Mouse (Mus musculus) neural tube, embryonic 12.5 days (tissue): ENCODE data around the gene Esrra. TPM values are rescaled to one million over a fixed set of nuclear protein-coding genes. Genes with fewer than 3 reads are reported as not detected.
"Not testable (repeated sequence)": the region's sequence is repeated elsewhere in the genome, so short reads cannot be mapped to it uniquely, and the experiment has no call there.

ENCODE experiments used
- ATAC-seq: fragments of 200-750 bp; cut with Nextera tagmentation; 2 replicates; pipeline ENCODE4 v1.8.0; 2017; ENCODE audit warnings: low read depth, mild to moderate bottlenecking, moderate TSS enrichment, moderate library complexity; ENCODE audit not compliant: low FRiP score
- H3K27ac ChIP-seq: fragments of 300-500 bp; sonication (generic); 2 replicates; pipeline ENCODE4 v1.5.1; 2016
- H3K27me3 ChIP-seq: fragments of 300-500 bp; sonication (generic); replicated peaks from 2 replicates; pipeline ENCODE4 v1.6.1; 2016; ENCODE audit warnings: mild to moderate bottlenecking
- H3K36me3 ChIP-seq: fragments of 300-500 bp; sonication (generic); 2 replicates; pipeline ENCODE4 v1.6.1; 2016; ENCODE audit warnings: mild to moderate bottlenecking
- H3K4me1 ChIP-seq: fragments of 300-500 bp; sonication (generic); 2 replicates; pipeline ENCODE4 v1.6.1; 2016
- H3K4me2 ChIP-seq: fragments of 300-500 bp; sonication (generic); replicated peaks from 2 replicates; pipeline ENCODE4 v1.6.1; 2016; ENCODE audit warnings: mild to moderate bottlenecking
- H3K4me3 ChIP-seq: fragments of 300-500 bp; sonication (generic); 2 replicates; pipeline ENCODE4 v1.5.1; 2016
- H3K9ac ChIP-seq: fragments of 300-500 bp; sonication (generic); 2 replicates; pipeline ENCODE4 v1.6.1; 2016; ENCODE audit warnings: mild to moderate bottlenecking
- H3K9me3 ChIP-seq: fragments of 300-500 bp; sonication (generic); 2 replicates; pipeline ENCODE4 v1.6.1; 2016; ENCODE audit warnings: mild to moderate bottlenecking
- WGBS: fragments of 180-500 bp; shearing (Covaris S2); methylation state at CpG from one replicate; pipeline ENCODE4 v1.1.7; 2016; 5-methylcytosine and 5-hydroxymethylcytosine counted together
- polyA plus RNA-seq: library from polyadenylated mRNA; unstranded; fragments of >200 nt; fragmentation: Nextera tagmentation; extraction: Ambion mirVana; gene quantifications from 2 replicates; pipeline ENCODE4 v1.2.1, GENCODE M21; 2016

Gene Esrra
- polyA plus RNA-seq, 1 experiment from 2014 or later = 17.5 TPM

DNA sequence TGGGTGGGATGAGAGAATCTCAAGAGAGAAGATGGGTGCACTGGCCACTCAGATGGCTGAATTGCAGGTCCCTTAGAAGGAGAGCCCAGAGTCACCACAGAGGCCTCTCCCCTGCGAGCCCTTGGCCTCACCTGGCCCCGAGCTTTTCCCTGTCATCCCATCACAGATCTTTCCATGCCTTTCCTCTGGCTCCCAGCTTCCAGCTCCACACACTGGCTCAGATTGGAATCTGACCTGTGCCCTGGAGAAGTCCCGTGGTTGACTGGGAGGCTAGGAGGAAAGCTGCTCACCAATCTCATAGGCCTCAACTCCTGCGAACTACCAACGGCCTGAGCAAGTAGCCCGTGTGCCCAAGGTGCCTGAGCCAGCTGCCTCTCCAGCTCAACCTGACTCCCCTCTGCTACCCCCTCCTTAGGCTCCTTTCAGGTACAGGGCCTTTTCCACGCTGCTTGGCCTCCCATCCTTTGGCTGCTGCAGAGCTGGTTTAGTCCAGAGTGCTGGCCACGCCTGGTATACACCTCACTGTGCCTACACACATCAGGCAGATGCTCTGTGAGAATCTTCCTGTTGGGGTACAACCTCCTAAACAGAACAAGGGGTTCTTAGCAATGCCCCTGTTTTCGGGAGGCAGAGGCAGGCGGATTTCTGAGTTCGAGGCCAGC lies 16.0 kb downstream of the Esrra start:
- H3K27me3 ChIP-seq = no peaks in the 10 kb centered on the region
- no peak overlapping the region for H3K27ac ChIP-seq
- no peak overlapping the region for H3K9ac ChIP-seq
- no peak overlapping the region for H3K4me2 ChIP-seq
- H3K4me1 ChIP-seq = peaks cover 19% of the 10 kb centered on the region
- no peaks in the 10 kb centered on the region for H3K9me3 ChIP-seq
- peaks cover 21% of the 10 kb centered on the region for H3K36me3 ChIP-seq
- WGBS = 95% methylated on average over 11 of the region's 11 CpGs
- ATAC-seq = no peak
- H3K4me3 ChIP-seq = no peak overlapping the region

DNA sequence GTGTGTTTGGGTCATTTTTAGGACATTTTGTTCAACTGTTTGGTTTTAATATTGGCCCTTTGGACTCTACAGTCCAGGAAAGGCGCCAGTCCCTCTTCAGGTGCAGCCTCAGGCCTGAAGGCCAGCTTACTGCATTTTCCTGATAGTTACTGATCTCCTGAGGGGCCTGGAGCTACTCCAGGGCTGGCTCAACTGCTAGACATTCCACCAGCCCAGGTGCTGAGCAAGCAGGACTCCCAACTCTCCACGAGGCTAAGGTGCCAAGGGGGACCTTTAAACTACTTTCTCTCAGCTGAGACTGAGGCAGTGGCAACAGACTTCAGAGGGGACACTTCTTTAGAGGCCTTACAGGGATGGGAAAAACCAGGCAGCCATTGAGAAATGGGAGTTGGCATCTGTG lies 16.8 kb downstream of the Esrra start:
- Histone ChIP-seq H3K36me3 (peaks cover 21% of the 10 kb centered on the region), H3K4me2 (no peak overlapping the region), H3K27me3 (no peaks in the 10 kb centered on the region), H3K4me3 (no peak overlapping the region), H3K27ac (no peak overlapping the region), H3K9ac (no peak overlapping the region), H3K4me1 (peaks cover 19% of the 10 kb centered on the region), H3K9me3 (no peaks in the 10 kb centered on the region)
- WGBS = 88% methylated on average over 2 of the region's 2 CpGs
- no peak for ATAC-seq

- no peaks in the 10 kb centered on the region for H3K27me3 ChIP-seq
- peaks cover 8% of the 10 kb centered on the region for H3K4me1 ChIP-seq
- 100% methylated on average over 1 of the region's 1 CpGs for WGBS
- no peak overlapping the region for H3K4me2 ChIP-seq
- peaks cover 21% of the 10 kb centered on the region for H3K36me3 ChIP-seq
- no peak overlapping the region for H3K4me3 ChIP-seq
- ATAC-seq = no peak
- H3K27ac ChIP-seq = no peak overlapping the region
- no peak overlapping the region for H3K9ac ChIP-seq
- H3K9me3 ChIP-seq = no peaks in the 10 kb centered on the region
Observed at GRCm38 (mm10) chr19:6903031-6903430, 18.6 kb downstream of the Esrra start.

DNA sequence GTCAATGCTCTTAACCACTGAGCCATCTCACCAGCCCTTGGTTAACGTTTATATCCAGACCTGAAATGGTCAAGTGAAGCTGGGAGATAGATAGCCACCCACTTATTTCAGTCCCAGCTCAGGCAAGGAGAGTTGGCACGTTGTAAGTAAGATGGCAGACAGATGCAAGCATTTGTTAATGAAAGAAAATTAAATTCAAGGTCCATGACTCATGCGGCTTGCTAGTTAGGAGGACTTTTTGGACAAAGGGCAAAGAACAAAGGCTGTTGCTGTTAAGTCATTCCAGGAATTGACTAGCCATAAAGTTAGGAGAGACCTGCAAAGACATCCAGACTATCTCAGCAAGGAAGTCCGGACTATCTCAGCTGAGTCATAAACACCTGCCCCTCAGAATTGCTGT lies 22.0 kb downstream of the Esrra start:
- peaks cover 11% of the 10 kb centered on the region; the same call in 1 of the 2 replicates for H3K9me3 ChIP-seq
- WGBS = 74% methylated on average over 4 of the region's 4 CpGs
- H3K4me3 ChIP-seq = no peak overlapping the region
- H3K9ac ChIP-seq = no peak overlapping the region
- no peak overlapping the region for H3K4me2 ChIP-seq
- no peak overlapping the region for H3K27ac ChIP-seq
- ATAC-seq = no peak
- H3K27me3 ChIP-seq = no peaks in the 10 kb centered on the region
- no peaks in the 10 kb centered on the region; the same call in 1 of the 2 replicates for H3K36me3 ChIP-seq
- H3K4me1 ChIP-seq = no peaks in the 10 kb centered on the region

DNA sequence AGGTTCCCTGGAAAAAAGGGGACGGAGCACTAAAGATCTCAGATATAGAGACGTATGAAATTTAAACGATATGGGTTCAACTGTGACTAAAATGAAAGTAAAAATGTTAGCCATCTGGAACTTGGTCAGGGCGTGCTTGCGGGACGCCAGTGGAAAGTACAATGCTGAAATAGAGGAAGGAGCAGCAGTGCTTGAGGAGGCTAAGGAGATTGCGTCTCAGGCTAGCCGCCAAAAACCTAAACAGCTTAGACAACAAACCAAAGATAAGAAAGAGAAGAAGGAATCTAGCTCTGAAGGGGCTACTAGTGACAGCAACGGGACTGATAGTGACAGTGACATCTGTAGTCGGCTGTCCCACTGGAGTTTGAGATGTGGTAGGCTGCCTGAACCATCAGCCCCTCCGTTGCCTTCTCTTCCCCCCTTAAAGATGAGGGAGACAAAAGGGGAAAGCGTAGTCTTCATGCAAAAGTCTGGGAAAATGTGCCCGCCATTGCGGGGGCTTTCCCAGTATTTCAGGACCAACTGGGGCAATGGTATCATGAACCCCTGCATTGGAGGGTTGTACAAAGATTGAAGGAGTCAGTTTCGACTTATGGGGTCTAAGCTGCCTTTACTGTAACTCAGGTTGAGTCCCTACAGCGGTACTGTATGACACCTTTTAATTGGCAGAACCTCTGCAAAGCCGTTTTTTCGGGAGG lies 25.9 kb downstream of the Esrra start:
- H3K27ac ChIP-seq, ATAC-seq, H3K9ac ChIP-seq, H3K4me3 ChIP-seq, H3K36me3 ChIP-seq, H3K4me1 ChIP-seq, H3K27me3 ChIP-seq, H3K4me2 ChIP-seq: not testable (repeated sequence)
- 92% methylated on average over 18 of the region's 18 CpGs for WGBS
- H3K9me3 ChIP-seq = peaks cover 11% of the 10 kb centered on the region; the same call in 1 of the 2 replicates

- 90% methylated on average over 14 of the region's 14 CpGs for WGBS
- no peak overlapping the region for H3K27ac ChIP-seq
- H3K27me3 ChIP-seq = no peaks in the 10 kb centered on the region
- no peaks in the 10 kb centered on the region for H3K36me3 ChIP-seq
- H3K4me3 ChIP-seq = no peak overlapping the region
- H3K4me1 ChIP-seq = no peaks in the 10 kb centered on the region
- no peak overlapping the region for H3K4me2 ChIP-seq
- peaks cover 11% of the 10 kb centered on the region; the same call in 1 of the 2 replicates for H3K9me3 ChIP-seq
- no peak overlapping the region for H3K9ac ChIP-seq
- no peak for ATAC-seq
Observed at GRCm38 (mm10) chr19:6893731-6894451, 27.7 kb downstream of the Esrra start.

- H3K9ac ChIP-seq = no peak overlapping the region
- H3K27me3 ChIP-seq = no peaks in the 10 kb centered on the region
- no peaks in the 10 kb centered on the region for H3K36me3 ChIP-seq
- no peak overlapping the region for H3K4me3 ChIP-seq
- no peak for ATAC-seq
- no peak overlapping the region for H3K4me2 ChIP-seq
- peaks cover 10% of the 10 kb centered on the region; the same call in 1 of the 2 replicates for H3K9me3 ChIP-seq
- H3K4me1 ChIP-seq = no peaks in the 10 kb centered on the region
- 69% methylated on average over 4 of the region's 4 CpGs for WGBS
- H3K27ac ChIP-seq = no peak overlapping the region
Observed at GRCm38 (mm10) chr19:6892512-6892911, 29.1 kb downstream of the Esrra start.

DNA sequence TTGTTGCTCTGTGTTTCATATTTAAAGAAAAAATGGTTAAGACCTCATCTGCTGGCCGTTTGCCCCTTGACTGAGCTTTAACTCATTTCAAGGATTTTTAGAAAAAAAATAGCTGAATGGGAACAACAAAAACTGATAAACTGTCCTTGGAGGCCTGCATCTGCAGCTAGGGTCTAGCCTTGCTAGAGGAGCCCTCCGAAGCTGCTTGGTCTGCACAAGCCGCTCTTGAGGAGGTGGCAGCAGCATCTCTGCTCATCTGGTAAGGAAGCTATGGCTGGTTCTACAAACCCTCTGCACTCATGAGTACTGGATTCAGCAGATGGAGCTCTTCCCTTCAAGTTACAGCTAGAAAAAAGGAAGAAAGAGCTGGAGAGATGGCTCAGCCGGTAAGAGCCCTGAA lies 43.6 kb downstream of the Esrra start:
- H3K27me3 ChIP-seq = no peaks in the 10 kb centered on the region
- no peak overlapping the region for H3K4me2 ChIP-seq
- H3K4me1 ChIP-seq = no peaks in the 10 kb centered on the region
- no peak for ATAC-seq
- H3K27ac ChIP-seq = no peak overlapping the region
- no peaks in the 10 kb centered on the region for H3K36me3 ChIP-seq
- no peak overlapping the region for H3K4me3 ChIP-seq
- WGBS = 89% methylated on average over 4 of the region's 4 CpGs
- H3K9ac ChIP-seq = no peak overlapping the region
- peaks cover 5% of the 10 kb centered on the region for H3K9me3 ChIP-seq

- Histone ChIP-seq H3K36me3 (no peaks in the 10 kb centered on the region), H3K4me3 (no peak overlapping the region), H3K27ac (no peak overlapping the region), H3K4me1 (no peaks in the 10 kb centered on the region), H3K4me2 (no peak overlapping the region), H3K9me3 (peaks cover 5% of the 10 kb centered on the region), H3K9ac (no peak overlapping the region), H3K27me3 (no peaks in the 10 kb centered on the region)
- no peak for ATAC-seq
Observed at GRCm38 (mm10) chr19:6876799-6877198, 44.8 kb downstream of the Esrra start.

DNA sequence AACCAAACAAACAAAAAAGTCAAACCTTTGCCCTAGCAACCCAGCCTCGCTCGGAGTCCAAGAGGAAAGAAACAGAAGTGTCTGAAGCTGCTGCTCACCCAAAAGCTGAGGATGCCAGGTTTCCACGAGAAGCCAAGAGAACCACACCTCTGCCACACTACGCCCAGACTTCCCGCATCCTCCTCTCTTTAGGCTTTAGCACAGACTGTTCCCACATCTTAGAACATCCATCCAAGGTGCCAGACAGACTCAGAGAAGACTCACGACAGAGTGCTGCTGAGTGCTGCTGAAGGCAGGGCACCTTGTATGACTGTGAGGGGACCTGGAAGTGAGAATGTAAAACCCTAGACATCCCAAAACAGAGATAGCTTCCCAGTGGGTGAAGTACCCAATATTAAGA lies 45.8 kb downstream of the Esrra start:
- 89% methylated on average over 6 of the region's 6 CpGs for WGBS

DNA sequence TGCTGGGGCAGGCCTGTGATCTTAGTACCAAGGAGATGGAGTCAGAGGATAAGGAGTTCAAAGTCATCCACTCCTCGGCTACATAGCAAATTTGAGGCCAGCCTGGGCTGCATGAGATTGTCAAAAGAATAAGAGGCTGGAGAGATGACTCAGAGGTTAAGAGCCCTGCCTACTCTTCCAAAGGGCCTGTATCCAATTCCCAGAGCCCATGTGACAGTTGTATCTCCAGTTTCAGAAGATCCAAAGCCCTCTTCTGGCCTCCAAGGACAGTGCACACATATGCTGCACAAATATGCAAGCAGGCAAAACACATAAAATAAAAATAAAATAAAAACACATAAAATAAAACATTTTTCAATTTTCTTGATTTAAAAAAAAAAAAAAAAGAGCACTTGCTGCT lies 47.4 kb downstream of the Esrra start:
- H3K9me3 ChIP-seq = no peaks in the 10 kb centered on the region
- no peaks in the 10 kb centered on the region for H3K4me1 ChIP-seq
- WGBS = 78% methylated on average over 1 of the region's 1 CpGs
- no peak for ATAC-seq
- no peak overlapping the region for H3K4me2 ChIP-seq
- H3K27ac ChIP-seq = no peak overlapping the region
- H3K4me3 ChIP-seq = no peak overlapping the region
- H3K9ac ChIP-seq = no peak overlapping the region
- no peaks in the 10 kb centered on the region for H3K27me3 ChIP-seq
- no peaks in the 10 kb centered on the region for H3K36me3 ChIP-seq

More for the DNA sequence above, 45.8 kb downstream of the Esrra start:
- no peak overlapping the region for H3K4me2 ChIP-seq
- no peak overlapping the region for H3K27ac ChIP-seq
- H3K9ac ChIP-seq = no peak overlapping the region
- ATAC-seq = no peak
- no peaks in the 10 kb centered on the region for H3K36me3 ChIP-seq
- H3K4me3 ChIP-seq = no peak overlapping the region
- H3K27me3 ChIP-seq = no peaks in the 10 kb centered on the region
- H3K4me1 ChIP-seq = no peaks in the 10 kb centered on the region
- peaks cover 4% of the 10 kb centered on the region for H3K9me3 ChIP-seq

DNA sequence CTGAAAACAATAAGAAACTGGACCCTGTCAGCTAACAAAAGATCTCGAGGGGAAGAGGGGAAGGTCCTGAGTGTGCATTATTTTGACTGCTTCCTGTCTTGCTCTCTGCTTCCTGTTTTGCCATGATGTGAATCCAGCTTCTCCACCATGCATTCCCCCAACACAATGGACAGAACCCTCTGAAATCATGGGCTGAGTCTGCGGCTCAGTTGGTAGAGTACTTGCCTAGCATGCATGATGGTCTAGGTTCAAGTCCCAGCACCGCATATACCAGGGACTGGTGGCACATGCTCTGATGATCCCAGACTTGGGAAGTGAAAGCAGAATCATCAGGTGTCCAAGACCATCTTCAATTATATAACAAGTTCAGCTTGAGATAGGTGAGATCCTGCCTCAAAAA lies 48.9 kb downstream of the Esrra start:
- no peak overlapping the region for H3K9ac ChIP-seq
- H3K4me2 ChIP-seq = no peak overlapping the region
- ATAC-seq = no peak
- 85% methylated on average over 3 of the region's 3 CpGs for WGBS
- H3K27ac ChIP-seq = no peak overlapping the region
- no peaks in the 10 kb centered on the region for H3K36me3 ChIP-seq
- no peaks in the 10 kb centered on the region for H3K27me3 ChIP-seq
- H3K4me1 ChIP-seq = no peaks in the 10 kb centered on the region
- H3K9me3 ChIP-seq = no peaks in the 10 kb centered on the region
- H3K4me3 ChIP-seq = no peak overlapping the region
